Mouse (Mus musculus): ENCODE measurements around the gene Sec14l5. TPM values are rescaled to one million over a fixed set of nuclear protein-coding genes. Genes with fewer than 3 reads are reported as not detected.

The Sec14l5 gene
- polyA plus RNA-seq, 1 experiment from 2014 or later = 0.41 TPM

DNA sequence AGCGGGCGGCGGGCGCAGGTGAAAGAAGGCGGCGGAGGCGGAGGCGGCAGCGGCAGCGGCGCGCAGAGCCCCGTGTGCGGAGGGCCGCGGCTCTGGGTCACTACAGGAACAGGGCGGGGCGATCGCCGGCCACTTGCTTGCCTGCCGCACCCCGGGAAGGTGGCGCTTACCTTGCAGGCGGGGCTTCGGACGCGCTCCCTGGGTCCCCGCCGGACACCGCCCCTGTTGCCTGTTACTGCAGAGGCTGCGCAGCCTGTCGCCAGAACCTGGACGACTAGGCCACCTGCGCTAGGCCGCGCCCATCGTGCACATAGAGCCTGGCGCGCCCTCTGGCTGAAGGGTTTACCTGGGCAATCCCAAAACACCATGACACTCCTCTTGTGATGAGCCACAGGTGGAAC is 14.5 kb upstream of the Sec14l5 start, which contains the start of gene Ppl:
Gene Ppl (minus strand): TSS at position 21 of the 401 bp plus-strand sequence.
- ATAC-seq (ENCODE audit: low FRiP score, low read depth) = no peak
- Histone ChIP-seq H3K4me1 (replicated peaks) (peaks cover 12% of the 10 kb centered on the region), H3K9me3 (no peaks in the 10 kb centered on the region), H3K27ac (replicated peaks) (no peak within 1 kb of the TSS), H3K9ac (no peak within 1 kb of the TSS), H3K36me3 (no peaks in the 10 kb centered on the region), H3K27me3 (peaks cover 67% of the 10 kb centered on the region), H3K4me3 (peak within 1 kb of the TSS; percentile 34), H3K4me2 (peak within 1 kb of the TSS; percentile 54)
- 1% methylated on average over 37 of the region's 39 CpGs for WGBS

DNA sequence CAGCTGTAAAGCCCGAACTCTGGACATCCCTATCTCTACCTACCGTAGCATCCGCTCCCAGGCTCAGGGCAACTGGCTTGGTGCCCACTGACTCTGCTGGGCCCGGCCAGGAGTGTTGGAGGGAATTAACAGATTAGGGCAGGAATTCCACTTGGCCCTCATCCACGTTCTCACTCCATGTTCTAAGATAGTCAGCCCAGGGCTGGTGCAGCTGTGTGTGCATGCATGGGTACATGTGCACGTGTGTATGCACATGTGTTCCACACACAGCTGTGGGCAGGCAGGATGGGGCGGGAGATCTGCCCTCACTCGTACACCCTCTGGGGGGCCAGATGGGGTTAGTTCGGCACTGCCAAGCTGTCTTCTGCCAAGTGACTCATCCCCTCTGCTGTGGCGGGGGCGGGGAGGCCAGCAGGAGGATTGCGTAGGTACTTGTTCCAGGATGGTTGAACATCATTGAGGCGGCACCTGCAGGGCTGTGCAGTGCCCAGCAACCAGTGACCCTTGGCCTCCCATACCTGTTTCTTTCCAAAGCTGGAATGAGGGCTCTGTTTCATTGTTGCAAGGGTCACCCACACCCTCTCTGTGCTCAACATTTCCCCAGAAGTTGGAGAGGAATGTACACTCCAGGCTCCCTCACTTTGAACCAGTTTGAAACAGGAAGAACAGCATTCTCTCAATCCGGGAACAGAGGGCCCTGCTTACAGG is 12.1 kb upstream of the Sec14l5 start:
- H3K9me3 ChIP-seq = no peaks in the 10 kb centered on the region
- peaks cover 12% of the 10 kb centered on the region for H3K4me1 ChIP-seq (replicated peaks)
- no peak overlapping the region for H3K9ac ChIP-seq
- H3K27me3 ChIP-seq = peaks cover 50% of the 10 kb centered on the region
- H3K4me2 ChIP-seq = no peak overlapping the region
- H3K36me3 ChIP-seq = no peaks in the 10 kb centered on the region
- 68% methylated on average over 14 of the region's 14 CpGs for WGBS
- ATAC-seq (ENCODE audit: low FRiP score, low read depth) = no peak
- no peak overlapping the region for H3K4me3 ChIP-seq
- H3K27ac ChIP-seq (replicated peaks) = no peak overlapping the region

DNA sequence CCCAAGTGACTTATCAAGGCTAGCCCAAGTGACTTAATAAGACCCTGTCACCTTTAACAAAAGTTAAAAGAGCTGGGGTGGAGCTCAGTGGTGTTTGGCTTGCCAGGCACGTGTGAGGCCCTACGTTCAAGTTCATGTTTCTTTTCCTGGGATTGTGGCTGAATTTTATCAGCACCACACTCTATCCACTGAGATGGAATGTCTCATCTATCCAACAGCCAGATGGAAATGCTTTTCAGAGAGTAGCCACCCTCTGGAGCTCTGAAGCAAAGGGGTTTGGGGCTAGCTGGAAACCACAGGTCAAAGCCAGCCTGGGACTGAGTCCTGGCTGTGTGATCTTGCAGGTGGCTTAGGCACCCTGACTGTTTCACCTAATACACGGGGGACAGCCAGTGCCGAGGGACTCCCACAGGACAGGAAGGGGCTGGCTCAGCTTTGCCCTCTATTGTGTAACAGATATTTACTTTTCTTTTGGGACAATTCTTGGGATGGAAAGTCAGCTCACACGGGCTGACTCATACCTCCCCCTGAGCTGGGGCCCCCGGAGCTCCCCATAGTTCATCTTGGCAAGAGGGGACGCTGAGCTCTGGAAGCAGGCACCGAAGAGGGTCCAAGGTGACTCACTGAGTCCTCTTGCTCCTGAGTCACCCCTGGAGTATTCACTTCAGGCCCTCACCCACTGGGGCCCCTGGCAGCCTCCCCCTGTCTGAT is 11.2 kb upstream of the Sec14l5 start:
- no peaks in the 10 kb centered on the region for H3K36me3 ChIP-seq
- peaks cover 12% of the 10 kb centered on the region for H3K4me1 ChIP-seq (replicated peaks)
- H3K9me3 ChIP-seq = no peaks in the 10 kb centered on the region
- H3K27ac ChIP-seq (replicated peaks) = no peak overlapping the region
- WGBS = 65% methylated on average over 8 of the region's 8 CpGs
- H3K4me3 ChIP-seq = no peak overlapping the region
- H3K27me3 ChIP-seq = peaks cover 42% of the 10 kb centered on the region
- no peak overlapping the region for H3K9ac ChIP-seq
- no peak overlapping the region for H3K4me2 ChIP-seq
- no peak for ATAC-seq (ENCODE audit: low FRiP score, low read depth)

DNA sequence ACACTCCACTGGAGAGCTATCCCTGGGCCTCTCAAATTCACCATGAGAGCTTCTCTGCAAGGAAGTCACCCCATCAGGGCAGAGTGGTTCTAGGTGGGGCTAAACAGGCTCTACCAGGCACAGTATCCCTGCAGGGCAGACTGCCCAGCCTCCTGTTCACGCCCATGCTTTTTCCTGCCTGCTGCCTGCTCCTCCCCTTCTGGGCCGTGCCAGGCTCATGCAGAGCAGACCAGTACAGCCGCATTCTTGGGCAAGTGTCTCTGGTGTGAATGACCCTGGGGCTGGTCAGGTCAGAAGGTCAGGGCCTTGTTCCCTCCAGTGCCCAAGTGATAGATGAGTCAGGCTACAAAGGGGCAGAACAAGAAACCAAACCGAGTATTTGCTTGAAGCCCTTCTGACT is 10.4 kb upstream of the Sec14l5 start:
- H3K36me3 ChIP-seq = no peaks in the 10 kb centered on the region
- H3K27ac ChIP-seq (replicated peaks) = no peak overlapping the region
- no peaks in the 10 kb centered on the region for H3K9me3 ChIP-seq
- H3K4me3 ChIP-seq = no peak overlapping the region
- H3K27me3 ChIP-seq = peaks cover 34% of the 10 kb centered on the region
- H3K9ac ChIP-seq = no peak overlapping the region
- no peak for ATAC-seq (ENCODE audit: low FRiP score, low read depth)
- no peak overlapping the region for H3K4me2 ChIP-seq
- H3K4me1 ChIP-seq (replicated peaks) = peaks cover 11% of the 10 kb centered on the region
- 3% methylated on average over 4 of the region's 4 CpGs for WGBS

DNA sequence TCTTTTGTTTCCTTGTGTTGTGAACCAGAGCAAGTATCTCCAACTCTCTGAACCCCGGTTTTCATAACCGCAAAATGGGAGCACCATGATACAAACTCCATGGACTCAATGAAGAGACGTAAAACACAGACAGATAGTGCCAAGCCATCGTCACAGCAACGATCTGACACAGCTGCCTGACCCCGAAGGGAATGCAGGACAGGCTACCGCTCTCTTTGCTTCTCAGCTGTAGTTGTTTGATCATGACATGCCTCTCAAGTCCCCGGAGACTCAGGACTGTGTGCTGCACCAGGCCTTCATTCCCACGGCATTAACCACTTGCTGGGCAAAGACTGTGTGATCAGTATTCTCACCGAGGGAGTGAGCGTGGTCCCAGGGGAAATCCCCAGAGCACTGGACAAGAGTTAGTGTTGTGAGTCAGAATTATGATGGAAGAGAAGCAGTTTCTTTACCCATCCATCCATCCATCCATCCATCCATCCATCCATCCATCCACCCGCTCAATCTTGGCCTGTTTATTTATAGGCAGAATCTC is 9.8 kb upstream of the Sec14l5 start:
- no peaks in the 10 kb centered on the region for H3K9me3 ChIP-seq
- H3K36me3 ChIP-seq = no peaks in the 10 kb centered on the region
- H3K4me2 ChIP-seq = no peak overlapping the region
- no peak for ATAC-seq (ENCODE audit: low FRiP score, low read depth)
- peaks cover 29% of the 10 kb centered on the region for H3K27me3 ChIP-seq
- H3K4me3 ChIP-seq = no peak overlapping the region
- WGBS = 35% methylated on average over 12 of the region's 12 CpGs
- peaks cover 5% of the 10 kb centered on the region for H3K4me1 ChIP-seq (replicated peaks)
- no peak overlapping the region for H3K27ac ChIP-seq (replicated peaks)
- H3K9ac ChIP-seq = no peak overlapping the region

DNA sequence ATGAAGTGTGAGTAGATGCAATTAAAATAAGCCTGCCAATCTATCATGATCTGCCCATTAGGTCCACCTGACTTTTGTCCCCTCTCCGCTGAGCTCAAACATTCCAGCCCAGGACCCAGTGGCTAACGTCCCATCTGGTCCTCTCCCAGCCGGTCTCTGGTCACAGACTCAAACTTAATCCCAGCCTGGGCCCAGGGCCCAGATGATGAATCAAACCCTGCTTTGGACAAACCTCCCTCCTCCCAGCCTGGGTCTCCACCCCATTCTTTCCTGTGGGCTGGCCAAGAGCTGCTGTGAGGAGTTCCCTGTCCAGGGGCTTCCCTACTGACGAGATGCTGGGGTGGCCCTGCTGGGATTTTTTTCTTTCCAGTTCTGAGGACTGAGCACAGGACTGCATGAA is 7.2 kb upstream of the Sec14l5 start:
- H3K9ac ChIP-seq = no peak overlapping the region
- ATAC-seq (ENCODE audit: low FRiP score, low read depth) = no peak
- no peak overlapping the region for H3K27ac ChIP-seq (replicated peaks)
- H3K4me1 ChIP-seq (replicated peaks) = no peaks in the 10 kb centered on the region
- 38% methylated on average over 4 of the region's 4 CpGs for WGBS
- H3K36me3 ChIP-seq = no peaks in the 10 kb centered on the region
- no peak overlapping the region for H3K4me2 ChIP-seq
- H3K4me3 ChIP-seq = no peak overlapping the region
- H3K27me3 ChIP-seq = peaks cover 5% of the 10 kb centered on the region; the same call in 1 of the 2 replicates
- H3K9me3 ChIP-seq = no peaks in the 10 kb centered on the region

DNA sequence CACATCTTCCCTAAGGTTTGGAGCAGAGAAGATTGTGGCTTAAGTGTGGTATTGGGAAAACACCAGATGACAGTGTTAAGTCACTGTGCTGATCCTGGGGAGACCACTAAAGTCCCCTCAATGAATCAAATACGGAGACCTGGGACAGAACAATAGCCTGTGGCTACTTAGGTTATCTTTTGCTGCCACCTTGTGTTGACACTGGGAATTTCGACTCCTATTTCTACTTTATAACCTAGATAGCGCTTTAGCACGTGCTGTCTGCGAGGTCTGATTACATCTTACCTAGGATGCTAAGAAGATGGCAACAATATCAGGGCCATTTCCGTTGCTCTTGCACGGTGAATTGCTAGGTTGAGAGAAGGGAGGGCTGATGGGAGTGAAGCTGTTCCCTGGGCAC is 1.3 kb upstream of the Sec14l5 start:
- H3K27ac ChIP-seq (replicated peaks) = no peak overlapping the region
- 0 out of 2 replicates have a peak overlapping the region, but pooled peaks have one; percentile 22 for H3K9ac ChIP-seq
- H3K4me3 ChIP-seq = peak overlapping the region; percentile 17; the same call in 1 of the 2 replicates
- peaks cover 17% of the 10 kb centered on the region for H3K4me1 ChIP-seq (replicated peaks)
- no peaks in the 10 kb centered on the region for H3K36me3 ChIP-seq
- WGBS = 0% methylated on average over 7 of the region's 7 CpGs
- no peaks in the 10 kb centered on the region for H3K9me3 ChIP-seq
- peaks cover 3% of the 10 kb centered on the region; the same call in 1 of the 2 replicates for H3K27me3 ChIP-seq
- ATAC-seq (ENCODE audit: low FRiP score, low read depth) = peak; percentile 71
- peak overlapping the region; percentile 66 for H3K4me2 ChIP-seq

DNA sequence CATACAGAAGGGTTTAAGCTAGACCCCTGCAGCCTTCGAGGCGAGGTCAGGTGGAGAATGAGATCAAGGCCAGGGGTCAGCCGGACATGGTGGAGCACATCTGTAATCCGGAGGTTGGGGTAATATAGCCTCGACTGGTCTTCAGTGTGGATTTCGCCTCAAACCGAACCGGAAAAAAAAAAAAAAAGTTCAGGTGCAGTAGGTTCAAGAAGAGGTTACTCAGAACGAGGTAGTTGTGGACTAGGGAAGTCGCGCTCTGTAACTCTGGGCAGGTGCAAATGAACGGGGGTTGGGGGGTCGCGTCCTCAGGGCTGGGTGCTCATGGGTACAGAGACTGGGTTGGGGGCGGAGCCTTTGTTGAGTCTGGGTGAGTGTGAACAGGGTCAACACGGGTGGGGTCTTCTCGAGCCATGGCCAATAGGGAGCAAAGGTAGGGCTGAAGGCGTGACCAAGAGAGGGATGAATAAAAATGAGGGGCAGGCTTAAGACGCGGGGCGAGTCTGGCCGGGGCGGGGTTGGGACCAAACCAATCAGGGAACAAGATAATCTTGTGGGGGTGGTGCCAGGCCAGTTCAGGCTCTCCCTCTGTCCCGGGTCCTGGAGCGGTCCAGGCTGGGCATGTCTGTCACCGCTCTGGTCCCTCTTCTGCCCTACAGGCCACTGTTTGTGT is 407 bp upstream of the Sec14l5 start:
- ATAC-seq (ENCODE audit: low FRiP score, low read depth) = peak; percentile 90
- Histone ChIP-seq H3K27me3 (peaks cover 3% of the 10 kb centered on the region; the same call in 1 of the 2 replicates), H3K36me3 (no peaks in the 10 kb centered on the region), H3K4me1 (replicated peaks) (peaks cover 17% of the 10 kb centered on the region), H3K9ac (peak overlapping the region; percentile 22), H3K27ac (replicated peaks) (no peak overlapping the region), H3K4me3 (peak overlapping the region; percentile 41), H3K9me3 (no peaks in the 10 kb centered on the region), H3K4me2 (peak overlapping the region; percentile 66)
- WGBS = 1% methylated on average over 26 of the region's 26 CpGs

DNA sequence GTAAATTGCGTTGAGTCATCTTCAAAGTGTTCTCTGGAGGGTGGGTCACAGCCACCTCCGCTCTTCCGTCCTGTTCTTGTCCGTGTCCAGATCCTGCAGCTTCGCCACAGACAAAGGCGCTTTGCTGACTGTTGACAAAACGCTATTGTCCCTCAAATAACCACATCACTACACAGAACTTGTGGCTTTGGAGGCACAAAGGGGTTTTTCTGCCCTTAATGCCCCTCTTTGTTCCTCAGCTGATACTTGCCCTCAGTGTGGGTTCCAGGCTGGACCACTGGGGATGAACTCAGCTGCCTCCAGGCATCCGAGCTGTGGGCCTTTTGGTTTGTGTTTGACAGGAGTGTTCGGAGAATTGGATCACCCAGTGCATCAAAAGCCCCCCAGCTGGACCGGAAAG is 3.6 kb downstream of the Sec14l5 start:
- Histone ChIP-seq H3K27ac (replicated peaks) (no peak overlapping the region), H3K36me3 (no peaks in the 10 kb centered on the region), H3K4me2 (no peak overlapping the region), H3K4me3 (no peak overlapping the region), H3K9ac (no peak overlapping the region), H3K4me1 (replicated peaks) (peaks cover 26% of the 10 kb centered on the region), H3K27me3 (peaks cover 3% of the 10 kb centered on the region; the same call in 1 of the 2 replicates), H3K9me3 (no peaks in the 10 kb centered on the region)
- no peak for ATAC-seq (ENCODE audit: low FRiP score, low read depth)
- WGBS = 55% methylated on average over 10 of the region's 10 CpGs

DNA sequence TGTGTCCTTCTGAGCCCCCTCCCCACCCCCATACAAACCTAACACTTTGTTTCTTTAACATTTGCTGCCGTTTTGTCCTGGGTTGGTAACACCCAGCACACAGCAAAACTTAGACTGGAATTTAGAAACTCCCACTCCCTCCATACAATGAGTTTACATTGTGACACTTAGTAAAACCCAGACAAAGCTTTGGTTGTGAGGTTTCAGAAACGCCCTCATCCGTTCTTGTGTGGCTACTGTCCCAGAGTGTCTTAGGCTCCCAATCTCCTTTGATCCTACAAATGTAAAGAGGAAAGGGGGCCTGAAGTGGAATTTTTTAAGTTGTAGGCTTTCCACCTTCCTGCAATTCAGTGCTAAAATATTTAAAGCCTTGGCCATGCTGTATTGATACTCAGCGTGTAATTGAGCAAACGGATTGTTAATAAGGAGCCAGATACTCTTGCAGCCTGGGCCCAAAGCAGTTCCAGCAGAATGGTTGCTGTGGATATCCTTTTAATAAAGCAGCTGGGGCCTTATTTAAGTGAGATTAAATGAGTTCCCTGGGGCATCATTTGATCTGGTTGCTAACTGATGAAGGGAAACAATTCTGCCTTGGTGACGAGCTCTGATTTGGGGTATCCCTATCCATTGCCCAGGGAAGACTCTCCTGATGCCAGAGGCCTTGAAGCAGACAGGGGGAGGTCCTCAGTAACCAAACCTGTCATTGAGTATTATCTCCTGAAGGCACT is 6.6 kb downstream of the Sec14l5 start:
- Histone ChIP-seq H3K9me3 (no peaks in the 10 kb centered on the region), H3K4me2 (no peak overlapping the region), H3K27ac (replicated peaks) (peak overlapping the region; percentile 53; the same call in 1 of the 2 replicates), H3K9ac (no peak overlapping the region), H3K4me1 (replicated peaks) (peaks cover 9% of the 10 kb centered on the region), H3K27me3 (no peaks in the 10 kb centered on the region), H3K4me3 (no peak overlapping the region), H3K36me3 (no peaks in the 10 kb centered on the region)
- 25% methylated on average over 6 of the region's 6 CpGs for WGBS
- ATAC-seq (ENCODE audit: low FRiP score, low read depth) = peak; percentile 42; the same call in 1 of the 2 replicates

DNA sequence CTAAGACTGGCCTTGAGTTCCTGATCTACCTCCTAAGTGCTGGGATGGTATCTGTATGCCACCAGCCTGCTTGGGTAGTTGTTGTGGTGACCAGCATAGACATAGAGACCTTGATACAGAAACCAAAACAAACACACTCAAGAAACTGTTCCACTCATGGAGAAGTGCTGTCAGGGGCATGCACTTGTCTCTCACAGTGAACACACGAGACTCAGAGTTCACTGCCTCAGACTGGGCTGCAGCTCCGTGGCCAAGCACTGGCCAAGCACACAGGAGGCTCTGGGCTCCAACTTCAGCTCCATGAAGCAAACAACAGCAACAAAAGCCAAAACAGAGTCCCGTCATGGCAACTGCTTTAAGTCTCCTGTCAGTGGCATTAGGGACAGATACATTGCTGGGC is 8.1 kb downstream of the Sec14l5 start:
- Histone ChIP-seq H3K9ac (no peak overlapping the region), H3K9me3 (no peaks in the 10 kb centered on the region), H3K4me3 (no peak overlapping the region), H3K27me3 (no peaks in the 10 kb centered on the region), H3K27ac (replicated peaks) (no peak overlapping the region), H3K4me2 (no peak overlapping the region), H3K4me1 (replicated peaks) (peaks cover 9% of the 10 kb centered on the region), H3K36me3 (no peaks in the 10 kb centered on the region)
- 58% methylated on average over 3 of the region's 3 CpGs for WGBS
- no peak for ATAC-seq (ENCODE audit: low FRiP score, low read depth)
